Mouse (Mus musculus): ENCODE results near the gene C130074G19Rik.

Gene C130074G19Rik

GRCm38 (mm10) chr1:184836350-184836749 is 46.7 kb downstream of the C130074G19Rik start:
- DNase-seq = no peak

DNA sequence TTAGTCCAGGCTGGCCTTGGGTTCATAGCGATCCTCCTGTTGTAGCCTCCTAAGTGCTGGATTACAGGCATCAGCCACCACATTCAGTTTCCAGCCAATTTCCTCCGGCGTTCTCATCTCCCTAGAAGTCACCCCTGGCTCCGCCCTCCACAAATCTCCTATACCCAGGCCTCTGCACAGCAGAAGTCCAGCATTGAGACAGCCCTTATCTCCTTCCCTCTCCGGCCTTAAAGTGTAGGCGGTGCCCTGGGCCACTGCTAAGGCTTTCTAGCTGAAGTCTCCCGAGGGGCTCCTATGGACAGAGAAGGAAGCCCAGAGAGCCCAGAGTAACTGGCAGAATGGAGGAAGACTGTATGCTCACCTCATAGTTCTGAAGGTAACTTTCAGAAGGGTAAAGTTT is 49.5 kb downstream of the C130074G19Rik start:
- no peak for DNase-seq

DNA sequence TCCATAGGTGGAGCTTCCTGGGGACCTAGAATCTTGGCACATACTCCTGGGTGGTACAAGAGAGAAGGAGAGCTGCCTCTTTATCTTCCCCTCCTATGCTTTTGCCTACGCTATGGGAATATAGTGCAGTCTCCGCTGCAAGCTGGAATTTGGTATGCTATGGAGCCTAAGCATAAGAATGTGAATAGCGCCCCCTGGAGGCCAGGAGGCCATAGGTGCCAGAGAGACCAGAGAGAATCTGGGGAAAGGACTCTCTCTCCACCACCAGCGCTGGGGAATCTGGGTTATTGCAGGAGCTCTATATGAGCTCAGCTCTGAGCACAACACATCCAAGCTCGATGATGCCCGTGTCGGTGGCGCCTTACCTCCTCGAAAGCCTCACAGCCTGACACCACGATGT is 50.8 kb downstream of the C130074G19Rik start:
- DNase-seq = no peak

DNA sequence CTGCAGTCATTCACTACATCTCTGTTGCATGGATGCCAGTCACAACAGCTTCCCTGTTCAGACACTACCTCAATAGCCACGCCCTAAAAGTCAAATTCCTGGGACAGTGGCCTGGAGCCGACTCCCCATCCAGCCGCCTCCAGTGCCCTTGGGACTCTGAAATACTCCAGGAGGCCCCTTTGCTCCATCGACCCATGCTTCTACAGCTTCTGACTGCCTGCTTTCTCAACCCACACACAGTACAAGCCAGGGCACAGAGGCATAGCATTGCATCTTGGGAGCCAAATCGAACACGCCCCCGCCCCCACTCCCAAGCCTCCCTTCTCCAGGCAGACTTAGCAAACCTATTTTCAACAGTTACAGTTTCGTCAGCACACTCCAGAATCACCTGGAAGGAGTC is 53.1 kb downstream of the C130074G19Rik start:
- DNase-seq = no peak

DNA sequence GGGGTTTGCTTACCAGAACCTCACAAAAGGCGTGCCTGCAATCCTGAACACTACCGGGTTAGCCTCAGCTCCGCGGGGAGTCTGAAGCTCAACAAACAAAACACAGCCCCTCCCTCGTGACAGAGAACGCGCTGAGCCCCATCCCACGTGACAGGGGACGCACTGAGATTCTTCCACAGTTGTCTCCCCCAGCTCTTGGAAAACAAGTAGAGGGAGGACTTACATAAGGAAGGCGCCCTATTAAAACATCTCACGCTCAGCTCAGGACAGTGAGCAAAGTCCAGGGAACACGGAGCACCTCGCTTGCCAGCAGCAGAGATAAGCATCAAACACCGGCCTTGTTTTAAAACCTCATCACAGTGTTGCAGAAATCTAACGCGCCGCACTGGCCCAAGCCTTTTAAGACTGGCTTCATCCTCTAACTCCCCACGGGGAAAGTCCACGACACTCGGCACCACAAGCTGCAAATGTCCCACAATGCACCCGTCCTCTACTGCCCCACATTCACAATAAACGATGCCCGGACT is 55.8 kb downstream of the C130074G19Rik start:
- DNase-seq = no peak

DNA sequence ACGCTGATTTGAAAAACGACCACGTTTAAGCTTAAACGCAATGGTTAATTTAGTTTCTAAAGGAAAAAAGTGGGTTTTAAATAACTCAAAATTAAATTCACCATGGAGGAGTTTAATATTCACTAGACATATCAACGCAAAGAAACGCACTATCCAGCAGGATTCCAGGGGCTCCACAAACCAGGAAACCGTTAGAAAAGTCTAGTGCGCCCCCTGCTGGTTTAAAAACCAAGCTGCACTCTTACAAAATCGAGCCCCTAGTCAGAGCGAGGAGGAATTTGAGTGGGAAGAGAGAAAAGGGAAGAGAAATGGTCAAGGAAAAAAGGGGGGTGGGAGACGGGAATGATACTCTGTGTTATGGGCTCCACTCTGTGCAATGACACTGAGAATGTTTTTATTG is 57.9 kb downstream of the C130074G19Rik start:
- DNase-seq = peak in 1 of 2 experiments; percentile 56

DNA sequence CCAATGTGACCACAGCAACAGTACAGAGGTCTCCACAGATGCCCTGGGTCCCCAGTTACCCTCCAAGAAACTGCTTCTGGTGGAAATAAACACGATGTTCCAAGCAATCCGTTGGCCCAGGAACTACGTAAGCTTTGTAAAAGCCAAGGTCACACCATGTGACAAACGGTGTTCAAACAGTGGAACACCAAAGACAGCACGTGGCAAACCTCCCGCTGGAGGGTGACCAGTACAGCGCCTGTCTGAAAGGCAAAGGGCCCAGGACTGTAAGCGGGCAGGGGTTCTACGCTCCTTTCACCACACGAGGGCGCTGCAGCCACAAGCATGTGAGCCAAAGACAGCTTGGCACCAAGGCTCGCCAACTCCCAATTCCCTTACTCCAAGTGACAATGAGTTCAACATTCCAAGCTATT is 58.6 kb downstream of the C130074G19Rik start:
- DNase-seq = peak; percentile 90 to 93

GRCm38 (mm10) chr1:184822678-184823077 is 60.3 kb downstream of the C130074G19Rik start:
- peak in 1 of 2 experiments; percentile 34 for DNase-seq

Data from lung, postnatal 4 days (tissue).